Mouse (Mus musculus) kidney, postnatal 0 days (tissue): ENCODE data around the gene D930007J09Rik. TPM values are rescaled to one million over a fixed set of nuclear protein-coding genes. Genes with fewer than 3 reads are reported as not detected.

Source experiments
- ATAC-seq: fragments of 200-750 bp; cut with Nextera tagmentation; replicated peaks from 2 replicates; pipeline ENCODE4 v1.8.0; 2017; ENCODE audit warnings: low read depth, moderate number of reproducible peaks, moderate TSS enrichment, moderate library complexity; ENCODE audit not compliant: low FRiP score
- DNase-seq: peaks from one replicate; pipeline ENCODE4 v3.0.0-alpha.2; 2016; ENCODE audit warnings: low spot score
- H3K27ac ChIP-seq: fragments of 300-500 bp; sonication (generic); 2 replicates; pipeline ENCODE4 v1.5.1; 2014; ENCODE audit warnings: mild to moderate bottlenecking
- H3K27me3 ChIP-seq: fragments of 300-500 bp; sonication (generic); 2 replicates; pipeline ENCODE4 v1.6.1; 2014; ENCODE audit warnings: low read length, mixed read lengths; ENCODE audit not compliant: insufficient read depth
- H3K36me3 ChIP-seq: fragments of 300-500 bp; sonication (generic); 2 replicates; pipeline ENCODE4 v1.6.1; 2014; ENCODE audit warnings: low read length, mixed read lengths; ENCODE audit not compliant: insufficient read depth
- H3K4me1 ChIP-seq: fragments of 300-500 bp; sonication (generic); replicated peaks from 2 replicates; pipeline ENCODE4 v1.6.1; 2014; ENCODE audit warnings: antibody characterized with exemption, low read length, mixed read lengths; ENCODE audit not compliant: insufficient read depth
- H3K4me2 ChIP-seq: fragments of 300-500 bp; sonication (generic); 2 replicates; pipeline ENCODE4 v1.6.1; 2014; ENCODE audit warnings: mild to moderate bottlenecking, low read length, moderate library complexity, mixed read lengths
- H3K4me3 ChIP-seq: fragments of 300-500 bp; sonication (generic); replicated peaks from 2 replicates; pipeline ENCODE4 v1.5.1; 2014; ENCODE audit warnings: low read depth, low read length
- H3K9ac ChIP-seq: fragments of 300-500 bp; sonication (generic); 2 replicates; pipeline ENCODE4 v1.6.1; 2014; ENCODE audit warnings: low read depth, low read length
- H3K9me3 ChIP-seq: fragments of 300-500 bp; sonication (generic); replicated peaks from 2 replicates; pipeline ENCODE4 v1.6.1; 2016; ENCODE audit warnings: low read length, inconsistent platforms, mixed read lengths
- CTCF ChIP-seq: IDR thresholded peaks from 2 replicates; pipeline ENCODE4 v1.5.1; 2016; ENCODE audit warnings: antibody characterized with exemption, low read depth, mild to moderate bottlenecking, moderate library complexity
- WGBS: fragments of 180-500 bp; shearing (Covaris S2); extraction: QIAGEN DNeasy Blood & Tissue Kit; methylation state at CpG from one replicate; pipeline ENCODE4 v1.1.7; 2014; 5-methylcytosine and 5-hydroxymethylcytosine counted together
- polyA plus RNA-seq: library from polyadenylated mRNA; unstranded; fragments of >200 nt; fragmentation: Nextera tagmentation; extraction: Ambion mirVana; gene quantifications from 2 replicates; pipeline ENCODE4 v1.2.1, GENCODE M21; 2015

The D930007J09Rik gene
- polyA plus RNA-seq, 1 experiment from 2014 or later: not detected

DNA sequence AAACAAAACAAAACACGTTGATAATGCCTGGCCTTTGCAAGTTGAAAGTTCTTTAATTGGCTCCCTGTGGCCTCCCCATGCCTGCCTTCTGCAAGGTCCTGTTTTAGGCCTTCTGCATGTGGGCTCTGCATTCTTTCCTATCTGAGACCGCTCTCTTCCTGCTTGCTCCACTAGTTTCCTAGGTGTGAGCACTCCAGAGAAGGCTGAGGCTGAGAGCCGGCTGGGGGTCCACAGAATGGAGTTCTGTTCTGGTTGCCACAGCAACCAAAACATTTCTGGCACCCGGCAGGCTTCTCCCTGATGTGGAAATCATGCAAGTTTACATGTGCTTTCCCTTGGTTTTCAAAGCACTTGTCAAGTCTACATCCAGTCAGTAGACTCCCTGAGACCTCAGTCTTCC, 43.6 kb downstream of the D930007J09Rik start:
- DNase-seq: no peak
- no peak for TF ChIP-seq CTCF
- H3K9ac ChIP-seq: no peak overlapping the region
- no peaks in the 10 kb centered on the region for H3K27me3 ChIP-seq
- no peak for ATAC-seq
- no peaks in the 10 kb centered on the region for H3K36me3 ChIP-seq
- no peak overlapping the region for H3K4me3 ChIP-seq
- H3K9me3 ChIP-seq: no peaks in the 10 kb centered on the region
- 41% methylated on average over 4 of the region's 4 CpGs for WGBS
- no peak overlapping the region for H3K27ac ChIP-seq
- H3K4me2 ChIP-seq: no peak overlapping the region
- no peaks in the 10 kb centered on the region for H3K4me1 ChIP-seq

Other genes starting within 250 kb of the D930007J09Rik start
- 0.03 and 0.12 TPM in 2 replicates for gene Mylk4, start 18.9 kb downstream of the D930007J09Rik start, polyA plus RNA-seq
- 19.4 and 25.8 TPM in 2 replicates for gene Wrnip1, start 811 bp downstream of the D930007J09Rik start, polyA plus RNA-seq
- 18.5 and 18.7 TPM in 2 replicates for gene Serpinb1a, start 48.3 kb upstream of the D930007J09Rik start, polyA plus RNA-seq
- gene Serpinb1c, start 95.4 kb upstream of the D930007J09Rik start, polyA plus RNA-seq: not detected in 2 replicates
- 11.7 and 14.3 TPM in 2 replicates for gene Serpinb6b, start 162.4 kb upstream of the D930007J09Rik start, polyA plus RNA-seq
- gene Serpinb9, start 200.4 kb upstream of the D930007J09Rik start, polyA plus RNA-seq: 20.2 and 20.5 TPM in 2 replicates
- 0.16 and 0.26 TPM in 2 replicates for gene Serpinb9b, start 224.6 kb upstream of the D930007J09Rik start, polyA plus RNA-seq